Mouse (Mus musculus) embryo, embryonic 11.5 days (tissue): ENCODE measurements around the gene Hdhd3.

Experiments used
- DNase-seq: peaks from one replicate; pipeline ENCODE4 v3.0.0-alpha.2; 2012; ENCODE audit warnings: low read depth, low spot score

Hdhd3 gene

DNA sequence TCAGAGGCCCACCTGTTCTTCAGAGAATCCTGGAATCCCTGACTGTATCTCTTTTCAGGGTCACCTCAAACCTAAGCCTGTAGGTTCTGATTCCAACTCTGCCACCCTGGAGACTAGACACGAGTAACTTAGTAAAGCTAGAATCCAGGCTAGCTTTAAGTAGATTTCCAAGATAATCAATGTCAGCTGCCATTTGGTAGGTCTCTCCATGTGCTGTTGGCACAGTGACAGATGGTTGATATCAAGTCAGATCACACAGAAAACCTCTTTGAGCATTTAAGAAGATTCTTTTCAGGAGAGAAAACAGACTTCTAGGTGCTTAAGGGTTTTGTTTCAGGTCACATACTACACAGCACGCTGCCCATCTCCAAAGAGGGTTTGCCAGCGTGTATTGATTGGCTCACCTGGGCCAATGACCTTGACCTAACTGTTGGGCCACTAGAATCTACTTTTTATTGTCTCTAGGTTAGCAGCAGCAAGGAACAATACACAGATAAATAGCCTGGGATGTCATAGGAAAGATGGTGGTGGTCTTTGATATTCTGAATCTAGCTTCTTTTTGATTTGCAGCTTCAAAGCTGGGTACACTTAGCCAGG, at the start of gene Hdhd3:
TSS of gene Hdhd3 (minus strand) at position 94 of the 597 bp plus-strand sequence.
- DNase-seq, result no peak

DNA sequence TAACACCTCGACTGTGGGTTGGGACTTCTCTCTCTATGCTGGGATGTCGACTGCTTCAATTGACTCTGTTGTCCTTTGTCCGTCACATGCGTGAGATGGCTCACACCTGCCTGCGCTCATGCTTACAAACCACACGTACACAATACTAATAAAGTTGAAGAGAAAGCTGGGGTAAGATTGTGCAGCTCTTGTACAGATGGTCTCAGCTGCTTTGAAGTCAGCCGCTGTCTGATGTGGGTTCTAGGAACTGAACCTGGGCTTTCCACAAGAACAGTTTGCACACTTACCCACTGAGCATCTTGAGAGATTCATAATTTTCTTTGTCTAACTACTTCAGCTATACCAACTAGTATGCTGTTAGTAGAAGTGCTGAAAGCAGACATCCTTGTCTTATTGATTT, 48.7 kb upstream of the Hdhd3 start:
- DNase-seq, result no peak

DNA sequence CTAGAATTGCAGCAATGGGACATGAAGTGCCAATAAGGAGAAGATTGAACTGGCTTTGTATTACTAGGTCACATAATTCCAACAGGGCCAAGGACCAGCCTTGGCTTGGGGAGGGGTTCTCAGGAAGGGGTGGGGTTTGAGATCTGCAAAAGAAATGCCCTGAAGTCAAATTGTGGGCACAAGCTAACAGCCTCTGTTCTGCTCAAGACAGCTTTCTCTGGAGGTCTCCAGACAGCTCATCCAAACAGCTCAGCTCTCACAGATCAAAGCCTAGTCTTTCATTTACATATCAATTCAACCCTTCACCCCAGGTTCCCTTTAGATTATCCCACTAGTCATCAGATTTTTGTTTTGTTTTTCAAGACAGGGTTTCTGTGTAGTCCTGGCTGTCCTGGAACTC, 41.5 kb upstream of the Hdhd3 start:
- no peak for DNase-seq

DNA sequence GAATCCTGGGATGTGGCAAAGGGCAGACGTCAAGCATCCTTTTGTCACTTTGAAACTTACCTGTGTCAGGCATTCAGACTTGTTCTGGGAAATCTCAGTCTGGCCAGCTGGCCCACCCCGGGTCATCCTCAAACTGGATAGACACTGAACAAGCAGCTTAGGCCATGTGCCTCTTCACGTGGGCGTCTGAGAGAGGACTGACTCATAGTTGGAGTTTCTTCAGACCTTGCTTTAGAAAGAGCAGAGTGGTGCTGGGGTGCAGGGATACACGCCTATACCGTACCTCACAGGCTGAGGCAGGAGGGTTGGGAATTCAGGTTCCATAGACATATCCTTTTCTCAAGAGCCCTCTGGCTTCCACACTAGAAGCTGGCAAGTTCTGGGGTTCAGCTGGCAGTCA, 40.5 kb upstream of the Hdhd3 start:
- no peak for DNase-seq

DNA sequence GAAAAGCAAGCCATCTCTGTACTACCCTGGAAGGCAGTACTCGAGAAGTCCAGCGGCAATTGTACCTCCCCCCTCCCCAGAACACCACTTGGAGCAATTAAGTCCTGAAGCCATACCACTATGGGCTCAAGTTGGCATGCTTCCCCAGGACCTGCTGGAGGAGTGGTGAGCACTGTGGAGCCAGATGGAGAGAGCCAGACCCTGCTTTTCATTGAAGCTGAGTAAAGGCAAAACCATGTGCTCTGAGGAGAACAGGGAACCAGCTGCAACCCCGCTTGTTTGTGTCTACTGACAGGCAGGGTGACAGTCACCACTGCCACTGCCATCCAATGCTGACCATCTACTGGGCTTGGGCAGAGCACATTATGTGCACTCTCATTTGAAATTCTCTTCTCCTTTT, 38.5 kb upstream of the Hdhd3 start:
- no peak for DNase-seq

DNA sequence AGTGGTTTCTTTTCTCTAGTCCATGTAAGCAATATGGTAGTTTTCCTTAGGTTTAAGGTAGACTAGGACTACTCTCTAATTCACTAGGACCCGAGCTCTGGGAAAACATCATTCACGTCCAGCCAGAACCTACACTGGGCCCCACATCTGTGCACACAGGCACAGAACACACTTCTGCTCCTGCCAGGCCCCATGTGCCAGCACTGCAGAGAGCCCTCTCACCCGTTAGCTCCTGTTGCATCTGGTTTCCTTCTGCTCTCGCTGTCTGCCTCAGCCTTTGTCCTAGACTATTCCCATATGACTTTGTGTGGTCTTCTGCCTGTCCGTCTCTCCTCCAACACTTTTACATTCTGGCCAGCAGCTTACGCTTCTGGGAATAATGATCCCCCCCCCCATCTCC, 30.5 kb upstream of the Hdhd3 start:
- no peak for DNase-seq

DNA sequence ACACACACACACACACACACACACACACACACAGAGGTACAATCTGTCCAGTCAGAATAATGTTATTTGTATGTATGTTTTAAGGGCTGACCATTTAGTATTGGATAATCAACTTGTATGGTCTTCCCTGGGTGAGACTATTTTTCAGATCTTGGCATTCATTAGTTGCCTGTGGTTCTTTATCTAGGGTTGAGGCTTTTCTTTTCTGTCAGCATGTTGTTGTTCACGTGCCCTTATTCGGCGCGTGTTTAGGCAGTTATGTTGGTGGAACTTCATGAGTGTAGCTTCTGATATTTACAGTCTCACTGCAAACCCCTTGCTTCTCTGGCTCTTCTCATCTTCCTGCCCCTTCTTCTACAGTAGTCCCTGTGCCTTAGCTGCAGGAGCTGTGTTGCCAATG, 24.4 kb upstream of the Hdhd3 start:
- no peak for DNase-seq

DNA sequence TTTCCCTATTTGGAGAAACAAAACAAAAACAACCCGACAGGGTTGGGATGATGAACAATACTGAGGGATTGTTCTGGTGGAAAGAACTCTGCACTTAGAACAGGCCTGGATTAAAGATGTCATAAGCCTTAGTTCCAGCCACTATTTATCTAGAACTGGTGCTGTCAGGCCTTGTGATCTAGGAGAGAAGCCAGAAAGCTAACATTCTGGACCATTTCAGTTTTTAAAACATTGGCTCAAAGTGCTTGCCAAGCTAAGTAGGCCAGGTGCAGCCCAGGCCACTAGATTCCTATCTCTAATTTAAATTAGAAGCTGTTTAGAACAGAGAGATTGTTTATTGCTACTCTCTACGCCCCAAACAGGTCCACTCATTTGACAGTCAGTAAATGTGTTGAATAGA, 23.0 kb upstream of the Hdhd3 start:
- no peak for DNase-seq

DNA sequence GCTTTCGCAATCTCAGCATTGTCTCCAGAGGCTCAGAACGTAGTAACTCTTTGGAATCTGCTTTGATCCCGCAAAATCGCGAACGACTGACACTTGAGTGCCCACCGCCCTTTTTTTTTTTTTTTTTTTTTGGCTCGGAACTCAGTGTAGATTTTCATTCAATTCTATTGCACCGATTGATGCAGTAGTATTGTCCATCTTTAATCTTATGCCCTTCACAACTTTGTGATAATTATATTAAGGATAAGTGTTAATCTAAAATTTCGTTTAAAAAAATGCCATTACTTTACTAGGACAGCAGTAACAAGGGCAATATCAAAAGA, 22.2 kb upstream of the Hdhd3 start:
- no peak for DNase-seq

DNA sequence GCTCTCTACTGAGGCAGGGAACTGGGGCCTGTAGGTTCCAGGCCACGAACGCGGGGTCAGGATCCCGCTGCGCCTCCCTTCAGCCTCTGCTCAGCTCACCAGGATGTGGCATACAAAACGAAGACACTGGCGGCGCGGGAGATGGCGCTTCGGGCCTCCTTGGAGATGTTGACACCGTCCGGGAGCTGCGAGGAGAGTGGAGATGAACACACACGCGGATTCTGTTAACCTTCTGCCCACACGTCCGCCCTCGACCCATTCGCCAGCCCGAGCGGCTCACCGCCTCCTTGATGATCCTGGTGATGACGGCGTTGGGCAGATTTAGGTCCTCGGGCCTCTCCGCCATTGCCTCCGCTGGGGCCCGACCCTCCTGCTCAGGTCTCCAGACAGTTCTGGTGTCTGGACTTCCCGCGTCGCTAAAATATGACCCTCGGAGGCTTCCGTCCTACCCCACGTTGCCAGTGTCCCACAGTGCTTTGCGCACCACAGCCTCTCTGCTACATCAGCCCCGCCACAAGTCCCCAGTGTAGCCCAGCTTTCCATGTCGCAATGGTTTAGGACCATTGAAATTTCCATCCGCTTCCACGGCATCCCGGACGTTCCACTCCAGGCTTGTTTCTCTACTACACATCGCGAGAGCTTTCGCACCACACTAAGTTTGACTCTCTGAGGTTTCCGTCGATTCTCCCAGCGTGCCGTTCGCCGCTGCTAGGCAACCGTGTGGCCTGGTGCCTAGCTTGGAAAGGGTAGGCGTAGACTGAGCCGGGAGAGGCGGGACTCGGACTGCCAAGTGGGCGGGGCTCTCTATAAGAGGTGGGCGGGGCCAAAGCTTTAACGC, 21.6 kb upstream of the Hdhd3 start, which contains the start of the genes Pole3 and 4933430I17Rik:
TSS of gene Pole3 (minus strand) at position 418 of the 838 bp plus-strand sequence.
TSS of gene 4933430I17Rik (plus strand) at position 719 of the 838 bp plus-strand sequence.
- DNase-seq, result peak; percentile 98

DNA sequence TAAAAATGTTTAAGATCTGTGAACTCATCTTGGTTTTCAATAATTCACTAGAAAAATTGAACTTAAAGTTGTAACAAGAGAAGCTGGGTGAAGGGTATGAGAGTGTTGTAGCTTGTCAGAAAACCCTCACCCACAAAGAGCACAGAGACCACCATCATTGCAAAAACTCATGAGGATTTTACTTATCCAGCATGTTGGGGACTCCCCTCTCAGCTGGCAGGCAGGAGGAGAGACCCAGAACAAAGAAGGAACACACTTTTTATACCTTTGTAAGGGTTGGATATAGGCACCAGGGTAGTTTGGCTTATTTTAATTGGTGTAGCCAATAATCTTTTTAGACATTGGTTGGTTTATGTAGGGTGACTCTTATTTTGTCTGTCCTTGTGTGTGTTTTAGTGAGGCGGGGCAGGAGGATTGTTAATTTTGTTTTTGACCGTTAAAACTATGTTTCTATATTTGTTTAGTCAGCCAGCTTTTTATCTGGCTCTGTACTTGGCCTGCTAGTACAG, 17.7 kb upstream of the Hdhd3 start:
- DNase-seq, result no peak

DNA sequence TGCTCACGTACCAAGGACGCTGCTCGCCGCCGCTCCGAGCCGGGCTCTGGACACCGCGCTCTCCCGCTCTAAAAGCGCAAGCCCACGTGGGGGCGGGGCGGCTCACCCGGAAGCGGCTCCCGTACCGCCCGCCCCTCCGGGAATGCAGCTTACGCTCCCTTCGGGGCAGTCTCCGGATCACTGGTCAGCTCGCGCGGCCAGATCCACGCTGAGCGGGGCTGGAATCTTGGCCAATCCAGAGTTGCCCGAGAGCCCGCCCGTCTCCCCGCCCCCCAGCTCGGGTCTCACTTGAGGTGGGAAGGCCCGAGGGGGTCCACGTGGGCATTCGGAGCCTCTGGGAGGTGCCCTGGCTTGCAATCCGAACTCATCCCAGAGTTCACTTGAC, 16.6 kb upstream of the Hdhd3 start, which contains the start of gene Alad:
TSS of gene Alad (minus strand) at position 70 of the 385 bp plus-strand sequence.
- peak; percentile 87 for DNase-seq

DNA sequence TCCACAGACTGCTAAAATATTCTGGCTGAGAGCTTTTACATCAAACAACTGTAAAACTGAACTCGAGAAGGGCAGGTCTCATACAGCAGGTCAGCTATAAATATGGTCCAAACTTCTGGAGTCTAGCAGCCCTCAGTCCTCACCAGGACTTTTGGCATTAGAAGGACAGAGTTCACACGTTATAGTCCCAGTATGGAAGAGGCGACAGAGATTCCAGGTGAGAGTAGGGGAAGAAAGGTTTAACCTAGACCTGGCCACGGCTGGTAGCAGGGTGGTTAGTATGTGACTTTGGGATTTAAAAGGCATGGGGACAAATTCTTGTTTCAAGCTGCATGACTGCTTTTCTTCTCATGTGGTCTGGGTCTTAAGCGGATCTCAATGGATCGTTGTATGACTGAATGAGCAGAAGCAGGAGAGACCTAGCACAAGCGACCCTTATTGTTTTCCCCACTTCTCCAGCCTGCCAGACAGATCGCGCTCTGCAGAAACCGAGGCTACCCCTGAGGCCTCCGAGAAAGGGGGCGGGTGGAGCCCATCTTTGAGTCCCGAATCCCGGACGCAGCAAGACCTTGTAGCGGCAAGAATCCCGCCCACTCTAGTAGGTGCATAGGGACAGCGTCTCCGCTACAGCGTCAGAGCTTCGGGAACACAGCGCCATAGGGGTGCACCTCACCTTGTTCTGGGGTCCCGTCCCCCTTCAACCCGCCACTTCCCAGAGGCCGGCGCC, 16.0 kb upstream of the Hdhd3 start:
- no peak for DNase-seq

DNA sequence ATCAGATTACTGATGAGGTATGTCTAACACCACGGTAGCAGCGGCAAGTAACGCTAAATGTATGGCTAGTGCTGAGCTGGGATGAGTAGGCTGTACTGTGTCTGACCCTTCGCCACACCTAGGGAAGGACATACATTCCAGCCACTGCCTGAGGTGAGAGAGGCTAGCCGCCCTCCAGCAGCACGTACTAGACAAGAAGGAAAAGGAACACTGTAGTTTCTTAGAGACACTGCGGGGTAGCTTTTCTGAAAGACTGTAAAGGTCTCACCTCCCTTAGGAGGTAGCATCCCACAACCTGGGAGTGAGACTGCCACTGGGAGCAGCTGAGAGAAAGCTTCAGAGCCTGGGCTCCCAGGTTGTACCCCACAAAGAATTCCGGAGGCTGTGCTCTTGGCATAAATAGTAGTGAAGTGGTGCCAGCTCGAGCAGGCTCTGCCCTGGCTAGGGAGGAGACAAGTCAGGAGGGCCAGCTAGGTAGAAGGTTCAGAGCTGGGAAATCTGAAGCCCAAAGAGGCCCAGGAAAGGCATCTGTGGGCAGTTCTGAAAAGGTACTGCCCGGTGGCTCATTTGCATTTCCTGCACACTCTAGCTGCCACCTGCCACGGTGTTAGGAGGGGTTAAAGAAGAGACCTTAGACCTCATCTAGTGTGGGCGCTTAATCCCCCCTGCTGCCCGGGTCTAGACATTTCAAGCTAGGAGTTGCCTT, 15.3 kb upstream of the Hdhd3 start:
- DNase-seq, result no peak

DNA sequence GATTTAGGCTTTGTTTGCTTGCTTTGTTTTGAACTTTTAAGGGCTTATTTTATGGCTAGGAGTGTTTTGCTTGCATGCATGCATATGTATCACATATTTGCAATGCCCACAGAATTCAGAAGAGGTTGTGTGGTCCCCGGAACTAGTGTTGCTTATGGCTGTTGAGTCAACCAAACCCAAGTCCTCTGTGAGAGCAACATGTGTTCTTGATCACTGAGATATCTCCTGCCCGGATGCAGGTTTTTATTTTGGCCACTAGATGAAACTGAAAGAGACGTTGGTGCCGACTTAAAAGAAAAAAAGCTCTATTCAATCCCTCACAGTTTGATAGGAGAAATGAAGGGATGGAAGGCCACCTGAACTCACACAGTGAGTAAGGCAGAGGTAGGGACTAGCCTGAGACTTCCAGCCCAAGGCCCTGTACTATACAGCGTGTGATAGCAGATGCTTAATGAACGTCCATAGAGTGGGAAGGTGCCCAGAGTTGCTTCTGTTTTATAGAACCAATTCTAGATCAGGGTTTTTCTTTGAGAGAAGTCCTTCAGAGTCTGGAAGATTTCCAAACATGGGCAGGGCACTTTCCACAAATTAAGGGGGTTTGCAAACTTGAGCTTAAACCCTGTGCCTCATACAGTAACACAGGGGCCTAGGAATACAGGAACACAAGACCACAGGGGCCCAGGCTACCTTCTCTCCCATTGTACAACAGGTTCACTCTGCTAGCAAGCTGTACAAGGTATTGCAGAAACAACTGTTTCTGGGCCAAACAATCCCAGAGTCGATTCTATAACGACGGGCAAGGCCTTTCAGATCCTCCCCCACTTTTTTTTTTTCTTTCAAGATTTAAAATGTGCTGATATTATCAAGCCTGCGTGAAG, 14.5 kb upstream of the Hdhd3 start:
- no peak for DNase-seq

DNA sequence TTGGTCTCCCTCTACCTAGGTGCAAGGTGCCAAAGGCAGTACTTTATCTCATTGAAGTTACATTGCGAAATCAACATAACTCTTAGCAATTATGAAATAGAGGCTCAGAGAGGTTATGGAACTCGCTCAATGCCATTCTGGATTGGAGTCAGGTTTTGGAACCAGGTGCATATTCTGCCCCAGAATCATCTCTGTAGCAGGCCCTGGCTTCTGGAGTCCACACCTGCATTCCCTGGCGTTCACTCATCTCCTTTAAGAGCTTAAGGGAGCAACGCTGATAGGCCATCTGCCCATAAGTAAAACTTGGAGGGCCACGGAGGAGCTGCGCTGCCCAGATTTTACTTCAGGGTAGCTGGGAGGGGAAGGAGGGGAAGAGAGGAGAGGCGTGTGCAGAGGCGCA, 13.8 kb upstream of the Hdhd3 start:
- DNase-seq, result no peak

DNA sequence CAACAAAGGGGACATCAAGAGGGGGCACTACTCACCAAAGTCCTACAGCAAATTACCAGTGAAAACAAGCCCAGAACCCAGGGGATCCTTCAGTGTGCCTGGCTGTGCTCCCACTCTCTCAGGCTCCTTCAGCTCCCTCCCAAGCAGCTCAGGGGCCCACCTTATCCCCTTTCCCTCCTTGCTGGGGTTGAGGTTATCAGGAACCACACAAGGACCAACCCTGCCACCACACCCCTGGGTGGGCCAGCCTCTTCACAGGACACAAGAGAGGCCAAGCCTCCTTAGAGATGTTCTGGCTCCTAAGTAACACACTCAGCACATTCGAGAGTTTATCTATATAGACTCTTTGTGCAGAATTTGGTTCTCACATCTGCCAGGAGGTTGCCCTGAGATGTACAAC, 13.3 kb upstream of the Hdhd3 start:
- no peak for DNase-seq

DNA sequence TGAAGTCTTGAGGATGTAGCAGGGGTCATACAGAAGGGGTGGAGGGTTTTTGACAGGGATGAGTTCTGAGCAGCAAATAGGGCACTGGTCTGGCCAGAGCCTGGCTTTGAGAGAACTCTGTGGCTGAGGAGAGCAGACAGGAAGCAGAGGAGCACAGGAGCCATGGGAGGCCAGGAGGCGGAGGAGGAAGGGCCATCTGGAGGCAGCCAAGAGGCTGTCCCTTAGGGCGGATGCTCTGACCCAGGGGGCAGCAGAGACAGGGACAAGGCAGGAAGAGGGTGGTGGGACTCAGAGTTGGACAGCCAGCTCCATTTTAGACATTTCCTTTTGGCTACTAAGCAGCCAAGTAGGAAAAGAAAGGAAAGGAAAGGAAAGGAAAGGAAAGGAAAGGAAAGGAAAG, 12.8 kb upstream of the Hdhd3 start:
- no peak for DNase-seq

DNA sequence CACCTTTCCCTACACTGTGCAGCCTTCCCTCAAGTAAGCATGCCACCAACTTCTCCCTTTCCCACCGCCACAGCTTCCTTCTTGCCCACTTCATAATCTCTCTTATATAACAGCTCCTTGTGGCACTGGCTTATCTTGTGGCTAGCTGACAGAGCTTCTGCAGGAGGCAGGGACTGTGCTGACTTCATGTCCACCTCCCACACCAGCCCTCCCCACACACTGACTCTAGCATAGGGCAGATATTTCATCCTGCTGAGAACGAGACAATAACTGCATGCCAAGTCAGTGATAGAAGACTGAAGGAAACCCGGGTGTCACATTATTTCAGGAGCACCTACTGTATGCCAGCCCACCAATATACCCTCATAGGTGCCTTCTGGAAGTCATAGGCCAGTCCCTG, 12.2 kb upstream of the Hdhd3 start:
- no peak for DNase-seq

DNA sequence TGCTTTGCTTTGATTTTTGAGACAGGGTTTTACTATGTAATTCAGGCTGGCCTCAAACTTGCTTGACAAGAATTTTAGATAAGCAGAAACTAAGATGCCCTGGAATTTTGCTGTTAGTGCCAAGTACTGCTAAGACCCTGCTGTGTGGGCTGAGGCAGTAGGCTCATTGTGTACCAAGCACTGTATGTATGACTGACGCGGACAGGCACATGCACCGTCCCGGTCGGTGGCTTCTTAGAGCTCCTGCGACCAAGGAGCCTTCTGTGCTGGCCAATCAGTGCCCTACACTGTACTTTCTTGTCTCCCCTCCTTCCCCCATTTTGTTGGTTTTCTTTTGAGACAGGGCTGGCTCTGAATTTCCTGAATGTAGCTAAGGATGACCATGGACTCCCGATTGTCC, 11.7 kb upstream of the Hdhd3 start:
- no peak for DNase-seq

DNA sequence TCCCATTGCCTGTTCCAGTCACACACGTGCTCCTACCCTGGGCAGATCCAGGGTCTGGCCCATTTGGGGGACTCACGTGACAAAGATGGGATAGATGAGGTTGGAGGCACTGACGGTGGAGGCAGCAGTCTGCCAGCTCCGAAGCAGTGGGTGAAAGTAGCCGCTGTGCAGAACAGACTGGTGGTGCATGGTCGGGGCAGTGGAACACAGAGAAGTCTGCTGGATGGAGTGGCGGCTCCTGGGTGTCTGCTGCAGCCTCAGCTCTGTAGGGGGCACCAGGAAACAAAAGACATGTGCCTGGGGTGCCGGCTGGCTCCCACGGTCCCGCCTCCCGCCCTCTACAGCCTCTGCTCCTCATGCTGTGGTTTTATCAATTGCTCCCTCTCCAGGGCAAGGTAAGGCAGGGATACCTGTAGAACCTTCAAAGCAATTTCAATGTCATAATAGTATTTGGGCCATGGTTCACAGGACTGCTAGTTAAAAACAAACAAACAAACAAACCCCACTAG, 10.8 kb upstream of the Hdhd3 start:
- DNase-seq, result no peak
